Mouse (Mus musculus) erythroblast, embryonic 14.5 days (primary cell): Measurements from ENCODE around the gene Cgref1.

ENCODE experiments used
- GATA1 ChIP-seq: IDR thresholded peaks from 2 replicates; pipeline ENCODE4 v1.6.1; 2012; ENCODE audit warnings: low read length, inconsistent platforms, mixed read lengths
- TAL1 ChIP-seq: IDR thresholded peaks from 3 replicates; pipeline ENCODE4 v1.6.1; 2012; ENCODE audit warnings: low read length, inconsistent platforms, mixed read lengths

DNA sequence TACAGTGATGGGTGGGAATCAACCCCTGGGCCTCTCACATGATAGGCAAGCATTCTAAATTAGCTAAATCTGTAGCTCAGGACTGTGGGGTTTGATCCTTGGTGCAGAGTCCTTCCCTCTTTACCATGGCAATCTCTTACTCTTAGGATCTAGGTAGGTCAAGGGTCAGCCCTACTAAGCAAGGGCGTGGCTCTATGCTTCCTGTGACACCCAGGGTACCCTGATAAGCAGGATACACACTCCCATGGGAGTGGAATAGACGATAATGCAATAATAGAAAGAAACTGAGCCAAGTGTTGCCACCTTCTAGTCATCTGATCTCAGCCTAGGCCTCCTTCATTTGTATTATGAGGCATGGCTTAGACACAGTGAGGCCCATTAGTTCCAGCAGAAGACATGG is 24.0 kb upstream of the Cgref1 start:
- TF ChIP-seq TAL1 (no peak), GATA1 (no peak)
